Mouse (Mus musculus) gonadal fat pad, adult 2 months (tissue): ENCODE measurements around the gene Tex9. TPM values are rescaled to one million over a fixed set of nuclear protein-coding genes. Genes with fewer than 3 reads are reported as not detected.
"Not testable (repeated sequence)": the region's sequence is repeated elsewhere in the genome, so short reads cannot be mapped to it uniquely, and the experiment has no call there.

Experiments used
- DNase-seq: peaks from one replicate; pipeline ENCODE4 v3.0.0-alpha.2; 2012; ENCODE audit warnings: low read depth
- polyA plus RNA-seq: library from polyadenylated mRNA; depleted of rRNA; stranded (reverse); fragments of >200 nt; gene quantifications from 2 replicates; pipeline ENCODE4 v1.2.3, GENCODE M21; 2012

Tex9 gene
- polyA plus RNA-seq, 1 experiment, result 4.0 TPM

GRCm38 (mm10) chr9:72479276-72479675 is 12.7 kb downstream of the Tex9 start:
- DNase-seq, result no peak

DNA sequence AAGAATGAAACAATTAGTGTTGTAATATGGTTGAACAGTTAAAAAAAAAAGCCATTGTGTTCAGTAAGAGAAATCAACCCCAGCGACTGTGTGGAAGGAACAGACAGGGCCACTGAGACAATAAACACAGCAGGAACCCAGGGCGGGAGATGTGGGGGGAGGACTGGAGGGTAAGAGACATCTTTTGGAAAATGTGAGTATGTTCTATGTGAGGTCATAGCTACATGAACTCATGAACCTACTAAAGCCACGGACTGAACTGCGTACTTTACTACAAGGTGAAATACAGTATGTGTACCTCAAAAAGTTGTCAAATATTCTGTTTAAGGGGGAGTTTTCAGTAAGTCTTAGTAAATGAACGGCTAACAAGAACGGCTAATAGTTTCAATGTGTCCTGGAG is 14.7 kb downstream of the Tex9 start:
- no peak for DNase-seq

DNA sequence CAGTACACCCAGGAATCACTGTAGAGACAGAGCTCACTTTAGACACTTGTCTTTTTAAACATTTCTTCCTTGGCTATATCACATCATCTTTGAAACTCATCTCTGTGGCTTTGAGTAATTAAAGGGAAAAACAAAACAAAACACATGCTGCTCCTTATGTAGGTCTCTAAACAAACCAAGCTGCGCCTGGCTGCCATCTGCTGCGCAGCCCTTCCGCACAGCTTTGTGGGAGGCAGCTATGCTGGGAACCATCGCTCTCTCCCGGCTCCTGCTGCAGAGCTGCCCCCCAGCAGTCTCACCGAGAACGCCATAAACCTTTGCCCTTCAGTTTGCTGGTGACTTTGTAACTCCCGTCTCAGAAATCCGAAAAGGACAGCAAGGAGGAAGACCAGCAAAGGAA is 16.5 kb downstream of the Tex9 start:
- DNase-seq, result no peak

- no peak for DNase-seq
These were observed 22.2 kb downstream of the Tex9 start for GRCm38 (mm10) chr9:72469851-72470250.

DNA sequence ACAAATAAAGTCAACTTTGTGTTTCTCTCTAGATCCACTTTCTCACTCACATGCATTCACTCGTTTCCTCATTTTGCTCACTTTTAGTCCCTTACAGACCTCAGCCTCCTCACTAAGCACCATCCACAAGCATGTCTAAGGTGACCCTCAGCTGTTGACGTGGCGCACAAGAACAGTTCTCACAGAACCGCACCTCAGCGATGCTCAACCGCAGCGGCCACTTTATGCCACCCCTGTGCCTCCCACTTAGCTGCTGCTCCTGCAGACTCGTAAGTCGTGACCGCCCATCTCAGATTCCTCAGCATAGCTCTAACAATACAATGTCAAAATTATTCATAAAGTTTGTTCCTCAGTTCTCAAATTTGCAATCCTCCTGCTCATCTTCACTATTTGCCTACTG is 23.4 kb downstream of the Tex9 start:
- no peak for DNase-seq

- no peak for DNase-seq
These were observed 24.2 kb downstream of the Tex9 start for GRCm38 (mm10) chr9:72467551-72468407.

DNA sequence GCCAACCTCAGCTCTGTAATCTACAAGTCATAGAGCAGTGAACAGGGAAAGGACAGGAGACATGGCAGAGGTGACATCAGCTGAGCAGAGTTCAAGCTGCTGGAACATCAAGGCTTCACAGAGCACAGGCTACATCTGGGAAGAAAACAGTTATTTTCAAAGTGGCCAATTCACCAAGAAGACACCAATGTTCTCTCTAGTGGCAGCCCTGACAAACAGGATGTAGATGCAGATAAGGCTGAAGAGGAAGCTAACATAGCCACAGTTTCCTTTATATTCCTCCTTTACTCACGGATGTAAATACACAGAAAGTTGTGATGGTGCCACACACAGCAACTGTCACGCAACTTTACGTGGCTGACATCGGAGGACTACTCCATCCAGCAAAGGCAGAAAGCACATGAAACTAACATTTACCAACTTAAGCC is 26.2 kb downstream of the Tex9 start:
- DNase-seq, result no peak

DNA sequence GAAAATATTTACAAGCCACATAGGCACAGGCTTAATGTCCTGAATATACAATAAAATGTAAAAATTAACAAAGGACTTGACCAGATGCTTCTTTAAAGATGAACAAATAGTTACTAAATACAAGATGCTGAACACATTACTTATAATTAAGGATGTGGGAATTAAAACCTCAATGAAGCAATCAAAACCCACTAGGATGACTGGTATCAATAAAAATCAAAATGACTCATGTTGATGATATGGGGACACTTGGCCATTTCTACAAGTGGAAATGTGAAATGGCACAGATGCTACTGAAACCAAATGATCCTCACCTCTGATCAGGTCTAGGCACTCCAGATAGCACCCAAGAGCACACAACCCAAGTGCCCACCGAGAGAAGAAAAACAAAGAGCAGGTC is 27.2 kb downstream of the Tex9 start:
- no peak for DNase-seq

DNA sequence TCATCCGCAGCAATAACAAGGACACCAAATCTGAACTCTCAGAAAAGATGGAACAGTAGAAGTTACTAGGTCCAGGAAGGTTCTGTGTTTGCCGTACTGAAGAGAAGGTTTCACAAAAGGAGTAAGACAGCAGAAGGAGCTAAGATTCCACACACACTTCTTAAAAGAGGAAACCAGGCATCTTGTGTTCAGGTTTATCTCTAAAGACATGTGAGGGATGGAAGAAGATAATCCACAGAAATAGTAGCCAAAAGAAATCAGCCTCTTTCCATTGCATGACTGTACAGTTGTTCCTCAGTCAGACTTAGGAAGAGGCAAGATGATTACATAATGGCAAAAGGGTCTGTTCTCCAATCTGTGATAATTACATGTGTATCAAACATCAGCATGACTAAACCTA is 29.6 kb downstream of the Tex9 start:
- DNase-seq, result no peak

DNA sequence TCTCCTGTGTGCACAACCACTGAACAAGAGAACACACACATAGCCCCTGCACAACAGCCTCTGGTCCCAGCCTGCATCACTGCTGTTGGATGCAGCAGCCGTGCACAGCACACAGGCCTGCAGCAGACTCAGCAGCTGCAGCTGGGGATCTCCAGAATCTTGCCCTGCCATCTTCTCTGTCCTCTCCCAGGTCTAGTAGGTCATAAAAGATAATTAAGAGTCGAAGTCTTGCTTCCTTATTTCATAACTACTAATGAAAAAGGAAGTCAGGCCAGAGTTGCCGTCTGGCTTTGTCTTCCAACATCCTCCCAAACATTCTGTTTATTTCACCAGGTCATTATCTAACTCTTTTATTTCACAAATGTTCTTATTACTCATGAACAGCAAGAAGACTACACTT is 31.2 kb downstream of the Tex9 start:
- no peak for DNase-seq

DNA sequence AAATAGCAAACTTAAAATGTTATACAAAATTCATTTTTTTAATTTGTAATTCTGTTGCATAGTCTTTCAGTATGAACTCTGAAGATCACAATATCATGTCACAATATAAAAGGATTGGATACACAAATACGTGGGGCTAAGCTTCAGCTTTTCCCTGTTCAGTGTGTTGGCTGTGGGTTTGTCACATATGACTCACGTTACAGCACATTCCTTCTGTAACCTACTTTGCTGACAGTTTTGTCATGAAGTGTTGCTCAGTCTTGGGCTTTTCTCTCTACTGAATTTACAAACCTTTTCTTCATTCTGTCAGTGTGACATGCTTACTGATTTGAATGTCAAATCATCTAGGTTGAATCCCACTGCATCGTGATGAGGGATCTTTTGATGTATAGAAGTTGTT is 32.3 kb downstream of the Tex9 start:
- DNase-seq, result no peak

GRCm38 (mm10) chr9:72458233-72458632 is 33.8 kb downstream of the Tex9 start:
- DNase-seq, result no peak

- no peak for DNase-seq
These were observed 35.6 kb downstream of the Tex9 start for GRCm38 (mm10) chr9:72456374-72456773.

- not testable (repeated sequence) for DNase-seq
These were observed 37.7 kb downstream of the Tex9 start for GRCm38 (mm10) chr9:72454281-72454680.

GRCm38 (mm10) chr9:72451111-72451510 is 40.9 kb downstream of the Tex9 start:
- DNase-seq, result no peak

DNA sequence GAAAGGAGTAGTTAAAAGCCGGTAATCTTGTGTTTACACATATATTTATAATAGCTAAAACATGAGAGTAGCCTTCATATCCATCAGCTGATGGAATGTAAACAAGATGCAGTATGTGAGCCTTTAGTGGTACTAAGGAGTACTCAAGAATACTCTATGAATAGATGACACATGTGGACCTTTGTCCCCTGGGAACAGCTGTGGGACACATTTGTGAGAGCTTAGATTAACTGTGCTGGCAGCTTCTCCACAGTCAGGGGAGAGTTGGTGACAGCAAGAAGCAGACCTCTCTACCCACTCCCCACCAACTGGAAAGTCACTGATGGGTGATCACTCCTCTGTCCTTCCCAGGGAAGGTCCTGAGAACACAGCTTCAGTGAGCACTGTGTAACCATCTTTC is 41.6 kb downstream of the Tex9 start:
- DNase-seq, result no peak

DNA sequence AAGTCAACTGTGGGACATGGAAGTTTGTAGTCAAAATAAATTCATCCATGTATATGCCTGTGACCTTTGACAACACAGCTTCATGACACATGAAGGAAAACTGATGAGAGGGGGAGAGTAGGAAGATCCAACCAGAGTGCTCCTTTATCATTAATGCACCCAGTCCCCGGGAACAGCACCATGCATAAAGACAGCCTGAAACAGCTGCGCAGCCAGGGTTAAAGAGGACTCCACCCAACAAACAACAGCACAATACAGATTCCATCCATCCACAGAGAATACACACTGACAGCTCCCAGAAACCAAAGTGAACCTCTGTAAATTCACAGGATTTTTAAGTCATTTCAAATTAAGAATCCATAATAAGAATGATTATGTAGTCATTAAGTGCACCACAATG is 42.2 kb downstream of the Tex9 start:
- no peak for DNase-seq

DNA sequence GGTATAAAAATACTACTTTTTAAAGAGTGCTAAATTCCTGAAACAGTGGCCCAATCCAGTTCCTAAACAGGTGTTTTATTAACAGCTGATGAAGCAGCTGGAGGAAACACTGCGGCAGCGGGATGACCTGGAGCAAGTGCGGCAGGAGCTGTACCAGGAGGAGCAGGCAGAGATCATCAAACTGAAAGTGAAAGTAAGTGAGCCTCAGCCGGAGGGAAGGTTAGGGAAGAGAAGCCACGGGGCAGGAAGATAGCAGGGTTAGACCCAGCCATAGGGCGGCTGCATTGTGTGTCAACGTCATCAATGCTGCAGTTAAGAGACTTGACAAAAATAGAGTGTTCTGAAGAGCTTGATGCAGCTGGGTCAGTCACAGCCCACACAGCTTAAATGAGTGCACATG is 42.6 kb downstream of the Tex9 start:
- no peak for DNase-seq

- no peak for DNase-seq
These were observed 44.0 kb downstream of the Tex9 start for GRCm38 (mm10) chr9:72448026-72448425.

GRCm38 (mm10) chr9:72441927-72442715 is 49.9 kb downstream of the Tex9 start:
- no peak for DNase-seq

DNA sequence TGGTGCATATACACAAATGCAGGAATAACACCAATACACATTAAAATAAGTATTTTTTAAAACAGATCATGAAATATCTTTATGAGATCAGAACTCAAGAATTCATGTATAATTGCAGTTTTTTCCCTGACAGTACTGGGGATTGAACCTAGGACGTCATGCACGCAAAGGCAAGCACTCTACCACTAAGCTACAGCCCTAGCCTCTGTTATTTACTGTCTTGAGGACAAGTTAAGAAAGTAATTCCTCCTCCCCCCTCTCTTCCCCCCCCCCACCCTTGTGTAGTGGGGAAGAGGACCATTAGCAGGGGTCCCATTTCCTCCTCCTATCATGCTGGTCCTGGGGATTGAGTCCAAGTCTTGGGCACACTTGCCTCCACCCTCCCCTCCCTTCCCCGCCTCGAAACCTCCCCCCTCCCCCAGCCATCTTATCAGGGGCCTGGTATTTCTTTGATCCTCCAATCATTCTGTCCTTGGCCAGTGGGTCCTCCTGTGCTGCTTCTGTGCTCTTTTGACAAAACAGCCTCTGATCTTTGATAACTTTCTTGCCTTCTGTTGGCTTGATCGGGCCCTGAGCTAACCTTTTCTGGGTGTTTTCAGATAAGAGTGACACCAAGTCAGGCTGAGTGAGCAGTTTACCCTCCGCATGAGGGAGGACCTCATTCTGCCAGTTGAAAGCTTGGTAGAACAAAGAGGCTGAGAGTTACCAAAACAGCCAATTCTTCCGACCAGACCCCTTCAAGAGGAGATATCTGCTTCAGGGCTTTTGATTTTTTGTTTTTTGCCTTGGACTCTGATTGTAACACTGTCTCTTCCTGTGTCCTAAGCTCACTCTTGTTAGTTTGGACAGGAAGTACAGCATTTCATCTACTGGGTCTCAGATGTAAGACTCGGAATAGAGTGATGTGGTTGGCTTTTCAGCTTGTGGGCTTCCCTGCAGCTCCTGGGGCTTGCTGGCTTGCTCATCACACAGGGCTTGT is 50.8 kb downstream of the Tex9 start:
- DNase-seq, result no peak

GRCm38 (mm10) chr9:72440358-72440757 is 51.7 kb downstream of the Tex9 start:
- no peak for DNase-seq
